Mouse (Mus musculus) stomach, embryonic 14.5 days (tissue): ENCODE results near the gene Xrcc1. TPM values are rescaled to one million over a fixed set of nuclear protein-coding genes. Genes with fewer than 3 reads are reported as not detected.
"Not testable (repeated sequence)": the region's sequence is repeated elsewhere in the genome, so short reads cannot be mapped to it uniquely, and the experiment has no call there.

Experiments used
- ATAC-seq: fragments of 200-750 bp; cut with Nextera tagmentation; 2 replicates; pipeline ENCODE4 v1.8.0; 2017; ENCODE audit warnings: low read depth, moderate TSS enrichment; ENCODE audit not compliant: insufficient number of reproducible peaks, insufficient read depth, low FRiP score
- H3K27ac ChIP-seq: fragments of 300-500 bp; sonication (generic); 2 replicates; pipeline ENCODE4 v1.5.1; 2014; ENCODE audit warnings: mild to moderate bottlenecking, low read length, moderate library complexity, mixed read lengths
- H3K27me3 ChIP-seq: fragments of 300-500 bp; sonication (generic); 2 replicates; pipeline ENCODE4 v1.6.1; 2014; ENCODE audit warnings: low read length, control low read depth, mixed read lengths; ENCODE audit not compliant: control insufficient read depth, insufficient read depth
- H3K36me3 ChIP-seq: fragments of 300-500 bp; sonication (generic); 2 replicates; pipeline ENCODE4 v1.6.1; 2014; ENCODE audit warnings: mild to moderate bottlenecking, control low read depth, low read length, moderate library complexity, mixed read lengths; ENCODE audit not compliant: control insufficient read depth, insufficient read depth
- H3K4me1 ChIP-seq: fragments of 300-500 bp; sonication (generic); 2 replicates; pipeline ENCODE4 v1.6.1; 2014; ENCODE audit warnings: low read length, control low read depth, mixed read lengths; ENCODE audit not compliant: control insufficient read depth, insufficient read depth
- H3K4me2 ChIP-seq: fragments of 300-500 bp; sonication (generic); replicated peaks from 2 replicates; pipeline ENCODE4 v1.6.1; 2014; ENCODE audit warnings: low read depth, low read length, control low read depth
- H3K4me3 ChIP-seq: fragments of 300-500 bp; sonication (generic); 2 replicates; pipeline ENCODE4 v1.5.1; 2014; ENCODE audit warnings: low read depth, low read length, control low read depth
- H3K9ac ChIP-seq: fragments of 300-500 bp; sonication (generic); replicated peaks from 2 replicates; pipeline ENCODE4 v1.6.1; 2014; ENCODE audit warnings: low read depth, mild to moderate bottlenecking, control low read depth, low read length, moderate library complexity, mixed read lengths
- H3K9me3 ChIP-seq: fragments of 300-500 bp; sonication (generic); 2 replicates; pipeline ENCODE4 v1.6.1; 2016; ENCODE audit warnings: low read depth, low read length, control low read depth; ENCODE audit not compliant: control insufficient read depth
- WGBS: fragments of 180-500 bp; shearing (Covaris S2); extraction: QIAGEN DNeasy Blood & Tissue Kit; methylation state at CpG from one replicate; pipeline ENCODE4 v1.1.7; 2014; 5-methylcytosine and 5-hydroxymethylcytosine counted together
- polyA plus RNA-seq: library from polyadenylated mRNA; unstranded; fragments of >200 nt; fragmentation: Nextera tagmentation; extraction: Ambion mirVana; gene quantifications from 2 replicates; pipeline ENCODE4 v1.2.1, GENCODE M21; 2014

The Xrcc1 gene
- polyA plus RNA-seq, 1 experiment from 2014 or later = 110 TPM

DNA sequence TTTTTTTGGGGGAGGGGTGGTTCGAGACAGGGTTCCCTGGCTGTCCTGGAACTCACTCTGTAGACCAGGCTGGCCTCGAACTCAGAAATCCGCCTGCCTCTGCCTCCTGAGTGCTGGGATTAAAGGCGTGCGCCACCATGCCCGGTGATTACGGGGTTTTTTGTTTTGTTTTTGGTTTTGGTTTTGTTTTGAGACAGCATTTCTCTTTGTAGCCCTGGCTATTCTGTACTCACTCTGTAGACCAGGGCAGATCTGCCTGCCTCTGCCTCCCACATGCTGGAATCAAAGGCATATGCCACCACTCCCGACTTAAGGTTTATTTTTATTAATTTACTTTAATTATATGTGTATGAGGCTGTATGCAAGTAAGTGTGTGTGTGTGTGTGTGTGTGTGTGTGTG lies 72.3 kb downstream of the Xrcc1 start:
- H3K4me1 ChIP-seq, H3K27ac ChIP-seq, H3K9me3 ChIP-seq, H3K27me3 ChIP-seq, ATAC-seq, H3K4me3 ChIP-seq, H3K4me2 ChIP-seq, H3K36me3 ChIP-seq, H3K9ac ChIP-seq: not testable (repeated sequence)
- WGBS = 93% methylated on average over 8 of the region's 8 CpGs

- WGBS = 55% methylated on average over 13 of the region's 13 CpGs
- Histone ChIP-seq H3K36me3 (no peaks in the 10 kb centered on the region; the same call in 1 of the 2 replicates), H3K9me3 (no peaks in the 10 kb centered on the region), H3K27ac (no peak overlapping the region), H3K9ac (no peak overlapping the region), H3K4me1 (no peaks in the 10 kb centered on the region), H3K4me2 (no peak overlapping the region), H3K27me3 (no peaks in the 10 kb centered on the region), H3K4me3 (no peak overlapping the region)
- no peak for ATAC-seq
Observed at GRCm38 (mm10) chr7:24619671-24620397, 73.7 kb downstream of the Xrcc1 start.

- no peaks in the 10 kb centered on the region for H3K27me3 ChIP-seq
- H3K36me3 ChIP-seq = no peaks in the 10 kb centered on the region; the same call in 1 of the 2 replicates
- H3K4me3 ChIP-seq = no peak overlapping the region
- no peaks in the 10 kb centered on the region for H3K9me3 ChIP-seq
- no peak overlapping the region for H3K27ac ChIP-seq
- WGBS = 88% methylated on average over 3 of the region's 3 CpGs
- ATAC-seq = no peak
- no peaks in the 10 kb centered on the region for H3K4me1 ChIP-seq
- H3K9ac ChIP-seq = no peak overlapping the region
- no peak overlapping the region for H3K4me2 ChIP-seq
Observed at GRCm38 (mm10) chr7:24621193-24621592, 75.1 kb downstream of the Xrcc1 start.

DNA sequence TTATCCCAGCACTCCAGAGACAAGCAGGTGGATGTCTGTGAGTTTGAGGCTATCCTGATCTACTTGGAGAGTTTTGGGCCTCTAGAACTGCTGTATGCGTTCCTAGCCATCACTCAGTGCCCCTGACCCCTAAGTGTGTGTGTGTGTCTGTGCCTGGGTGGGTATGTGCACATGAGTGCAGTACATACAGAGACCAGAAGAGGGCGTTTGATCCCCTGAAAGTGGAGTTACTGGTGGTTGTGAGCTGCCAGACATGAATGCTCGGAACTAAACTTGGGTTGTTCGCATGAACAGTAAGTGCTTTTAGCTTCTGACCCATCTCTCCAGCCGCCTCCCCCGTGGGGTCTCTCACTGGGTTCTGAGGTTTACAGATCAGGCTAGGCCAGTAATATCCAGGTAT lies 76.9 kb downstream of the Xrcc1 start:
- Histone ChIP-seq H3K4me2 (no peak overlapping the region), H3K4me1 (no peaks in the 10 kb centered on the region), H3K4me3 (no peak overlapping the region), H3K9me3 (no peaks in the 10 kb centered on the region), H3K27me3 (no peaks in the 10 kb centered on the region), H3K9ac (no peak overlapping the region), H3K27ac (no peak overlapping the region), H3K36me3 (no peaks in the 10 kb centered on the region)
- 86% methylated on average over 6 of the region's 6 CpGs for WGBS
- no peak for ATAC-seq

Other genes with a start within 250 kb of the Xrcc1 start
- gene Zfp61, start 245.1 kb upstream of the Xrcc1 start, polyA plus RNA-seq = 35.3 and 42.7 TPM in 2 replicates
- 10.6 and 13.2 TPM in 2 replicates for gene Zfp94, start 229.6 kb upstream of the Xrcc1 start, polyA plus RNA-seq
- 0.41 TPM in 1 of 2 replicates, not detected in the other for gene Tescl, start 212.4 kb upstream of the Xrcc1 start, polyA plus RNA-seq
- gene Lypd5, start 197.1 kb upstream of the Xrcc1 start, polyA plus RNA-seq = not detected in 2 replicates
- 2.4 and 3.0 TPM in 2 replicates for gene Kcnn4, start 176.0 kb upstream of the Xrcc1 start, polyA plus RNA-seq
- gene Smg9, start 146.7 kb upstream of the Xrcc1 start, polyA plus RNA-seq = 23.2 and 26.6 TPM in 2 replicates
- gene Irgc1, start 94.0 kb upstream of the Xrcc1 start, polyA plus RNA-seq = not detected in 2 replicates
- gene Plaur, start 83.8 kb upstream of the Xrcc1 start, polyA plus RNA-seq = 12.6 and 14.7 TPM in 2 replicates
- gene Cadm4, start 64.3 kb upstream of the Xrcc1 start, polyA plus RNA-seq = 1.4 and 1.5 TPM in 2 replicates
- 28.5 and 30.9 TPM in 2 replicates for gene Zfp428, start 39.3 kb upstream of the Xrcc1 start, polyA plus RNA-seq
- gene AC161166.1, start 33.8 kb upstream of the Xrcc1 start, polyA plus RNA-seq = 0.21 and 0.29 TPM in 2 replicates
- gene Irgq, start 15.6 kb upstream of the Xrcc1 start, polyA plus RNA-seq = 8.9 and 9.0 TPM in 2 replicates
- 0.73 and 1.3 TPM in 2 replicates for gene Pinlyp, start 171 bp upstream of the Xrcc1 start, polyA plus RNA-seq
- gene Ethe1, start 41.3 kb downstream of the Xrcc1 start, polyA plus RNA-seq = 36.6 and 40.1 TPM in 2 replicates
- gene Zfp575, start 41.4 kb downstream of the Xrcc1 start, polyA plus RNA-seq = 3.5 and 4.0 TPM in 2 replicates
- 0.64 and 1.1 TPM in 2 replicates for gene Phldb3, start 64.5 kb downstream of the Xrcc1 start, polyA plus RNA-seq
- 9.8 and 13.7 TPM in 2 replicates for gene Lypd3, start 90.3 kb downstream of the Xrcc1 start, polyA plus RNA-seq
- not detected in 2 replicates for gene Tex101, start 130.4 kb downstream of the Xrcc1 start, polyA plus RNA-seq
- not detected in 2 replicates for gene BC049730, start 163.0 kb downstream of the Xrcc1 start, polyA plus RNA-seq
- gene Gm4763, start 180.6 kb downstream of the Xrcc1 start, polyA plus RNA-seq = not detected in 2 replicates
- 0.67 and 1.3 TPM in 2 replicates for gene Cd177, start 214.0 kb downstream of the Xrcc1 start, polyA plus RNA-seq
- gene Ceacam10, start 230.9 kb downstream of the Xrcc1 start, polyA plus RNA-seq = not detected in 2 replicates